Mouse (Mus musculus): ENCODE data around the gene Gm14085. TPM values are rescaled to one million over a fixed set of nuclear protein-coding genes. Genes with fewer than 3 reads are reported as not detected.

Gm14085 gene
- polyA plus RNA-seq, 1 experiment from 2014 or later, result 0.13 TPM

GRCm38 (mm10) chr2:122569439-122569838 lies 84.7 kb downstream of the Gm14085 start:
- H3K27ac ChIP-seq, result no peak overlapping the region
- no peak overlapping the region for H3K4me2 ChIP-seq
- no peak for ATAC-seq (ENCODE audit: insufficient read depth, low FRiP score, low read depth)

GRCm38 (mm10) chr2:122570430-122570829 lies 85.7 kb downstream of the Gm14085 start:
- WGBS, result 64% methylated on average over 4 of the region's 4 CpGs
- no peak for ATAC-seq (ENCODE audit: insufficient read depth, low FRiP score, low read depth)
- H3K9me3 ChIP-seq, result no peaks in the 10 kb centered on the region

More at GRCm38 (mm10) chr2:122569439-122569838, 84.7 kb downstream of the Gm14085 start:
- Histone ChIP-seq H3K36me3 (no peaks in the 10 kb centered on the region), H3K9ac (no peak overlapping the region), H3K4me1 (no peaks in the 10 kb centered on the region), H3K9me3 (no peaks in the 10 kb centered on the region), H3K27me3 (replicated peaks) (no peaks in the 10 kb centered on the region), H3K4me3 (replicated peaks) (no peak overlapping the region)
- WGBS, result 12% methylated on average over 3 of the region's 3 CpGs

GRCm38 (mm10) chr2:122571326-122571725 lies 86.6 kb downstream of the Gm14085 start:
- H3K4me3 ChIP-seq (replicated peaks), result no peak overlapping the region
- H3K27me3 ChIP-seq (replicated peaks), result no peaks in the 10 kb centered on the region
- no peaks in the 10 kb centered on the region for H3K4me1 ChIP-seq
- H3K9ac ChIP-seq, result no peak overlapping the region
- no peaks in the 10 kb centered on the region for H3K36me3 ChIP-seq
- ATAC-seq (ENCODE audit: insufficient read depth, low FRiP score, low read depth), result no peak
- no peak overlapping the region for H3K27ac ChIP-seq
- H3K9me3 ChIP-seq, result no peaks in the 10 kb centered on the region
- H3K4me2 ChIP-seq, result no peak overlapping the region
- WGBS, result 74% methylated on average over 4 of the region's 4 CpGs

More at GRCm38 (mm10) chr2:122570430-122570829, 85.7 kb downstream of the Gm14085 start:
- Histone ChIP-seq H3K4me2 (no peak overlapping the region), H3K4me1 (no peaks in the 10 kb centered on the region), H3K36me3 (no peaks in the 10 kb centered on the region), H3K4me3 (replicated peaks) (no peak overlapping the region), H3K27me3 (replicated peaks) (no peaks in the 10 kb centered on the region), H3K9ac (no peak overlapping the region), H3K27ac (no peak overlapping the region)

GRCm38 (mm10) chr2:122572438-122572837 lies 87.7 kb downstream of the Gm14085 start:
- Histone ChIP-seq H3K36me3 (no peaks in the 10 kb centered on the region), H3K27me3 (replicated peaks) (no peaks in the 10 kb centered on the region), H3K4me3 (replicated peaks) (no peak overlapping the region), H3K27ac (no peak overlapping the region), H3K4me1 (0 out of 2 replicates have a peak, but pooled peaks cover 2% of the 10 kb centered on the region), H3K4me2 (no peak overlapping the region), H3K9ac (no peak overlapping the region), H3K9me3 (no peaks in the 10 kb centered on the region)
- ATAC-seq (ENCODE audit: insufficient read depth, low FRiP score, low read depth), result no peak
- WGBS, result 62% methylated on average over 1 of the region's 1 CpGs

- H3K9me3 ChIP-seq, result no peaks in the 10 kb centered on the region
- ATAC-seq (ENCODE audit: insufficient read depth, low FRiP score, low read depth), result no peak
- H3K9ac ChIP-seq, result no peak overlapping the region
- 0 out of 2 replicates have a peak, but pooled peaks cover 2% of the 10 kb centered on the region for H3K4me1 ChIP-seq
- no peaks in the 10 kb centered on the region for H3K27me3 ChIP-seq (replicated peaks)
- H3K36me3 ChIP-seq, result no peaks in the 10 kb centered on the region
- WGBS, result 69% methylated on average over 11 of the region's 11 CpGs
- H3K4me3 ChIP-seq (replicated peaks), result no peak overlapping the region
- H3K4me2 ChIP-seq, result no peak overlapping the region
- H3K27ac ChIP-seq, result no peak overlapping the region
These were observed 90.7 kb downstream of the Gm14085 start for GRCm38 (mm10) chr2:122575470-122575869.

GRCm38 (mm10) chr2:122576295-122576694 lies 91.6 kb downstream of the Gm14085 start:
- Histone ChIP-seq H3K27ac (no peak overlapping the region), H3K27me3 (replicated peaks) (no peaks in the 10 kb centered on the region), H3K4me1 (0 out of 2 replicates have a peak, but pooled peaks cover 2% of the 10 kb centered on the region), H3K4me2 (peak overlapping the region; percentile 20; the same call in 1 of the 2 replicates), H3K9ac (no peak overlapping the region), H3K9me3 (no peaks in the 10 kb centered on the region), H3K4me3 (replicated peaks) (no peak overlapping the region), H3K36me3 (no peaks in the 10 kb centered on the region)
- ATAC-seq (ENCODE audit: insufficient read depth, low FRiP score, low read depth), result 0 out of 2 replicates have a peak, but pooled peaks have one; percentile 50
- 20% methylated on average over 5 of the region's 5 CpGs for WGBS

- no peak overlapping the region for H3K4me2 ChIP-seq
- no peak for ATAC-seq (ENCODE audit: insufficient read depth, low FRiP score, low read depth)
These were observed 92.6 kb downstream of the Gm14085 start for GRCm38 (mm10) chr2:122577316-122577715.

More at GRCm38 (mm10) chr2:122577316-122577715, 92.6 kb downstream of the Gm14085 start:
- Histone ChIP-seq H3K4me1 (0 out of 2 replicates have a peak, but pooled peaks cover 2% of the 10 kb centered on the region), H3K4me3 (replicated peaks) (no peak overlapping the region), H3K9me3 (no peaks in the 10 kb centered on the region), H3K27ac (no peak overlapping the region), H3K27me3 (replicated peaks) (no peaks in the 10 kb centered on the region), H3K9ac (no peak overlapping the region), H3K36me3 (no peaks in the 10 kb centered on the region)
- 63% methylated on average over 1 of the region's 1 CpGs for WGBS

Other genes with a start within 250 kb of the Gm14085 start
- 0.15 and 0.35 TPM in 2 replicates for gene Duox2, start 186.5 kb upstream of the Gm14085 start, polyA plus RNA-seq (2015; fragmentation: Nextera tagmentation; extraction: Ambion mirVana)
- gene Duoxa2, start 186.0 kb upstream of the Gm14085 start, polyA plus RNA-seq (2015; fragmentation: Nextera tagmentation; extraction: Ambion mirVana), result 0.59 and 0.87 TPM in 2 replicates
- gene Duoxa1, start 171.2 kb upstream of the Gm14085 start, polyA plus RNA-seq (2015; fragmentation: Nextera tagmentation; extraction: Ambion mirVana), result 3.1 and 6.1 TPM in 2 replicates
- 1.0 and 2.0 TPM in 2 replicates for gene Duox1, start 169.3 kb upstream of the Gm14085 start, polyA plus RNA-seq (2015; fragmentation: Nextera tagmentation; extraction: Ambion mirVana)
- gene Shf, start 115.8 kb upstream of the Gm14085 start, polyA plus RNA-seq (2015; fragmentation: Nextera tagmentation; extraction: Ambion mirVana), result 2.3 and 2.6 TPM in 2 replicates
- gene Slc28a2, start 58.5 kb upstream of the Gm14085 start, polyA plus RNA-seq (2015; fragmentation: Nextera tagmentation; extraction: Ambion mirVana), result 14.3 and 20.0 TPM in 2 replicates
- gene Gatm, start 126.4 kb downstream of the Gm14085 start, polyA plus RNA-seq (2015; fragmentation: Nextera tagmentation; extraction: Ambion mirVana), result 22.4 and 28.5 TPM in 2 replicates
- gene AA467197, start 152.0 kb downstream of the Gm14085 start, polyA plus RNA-seq (2015; fragmentation: Nextera tagmentation; extraction: Ambion mirVana), result 12.2 and 15.2 TPM in 2 replicates
- gene Slc30a4, start 217.7 kb downstream of the Gm14085 start, polyA plus RNA-seq (2015; fragmentation: Nextera tagmentation; extraction: Ambion mirVana), result 9.3 and 9.6 TPM in 2 replicates

Measured in stomach, embryonic 15.5 days (tissue).